Mouse (Mus musculus) activated CD4-positive, CD25-positive, alpha-beta regulatory T cell (primary cell): ENCODE results near the gene Gm17332. TPM values are rescaled to one million over a fixed set of nuclear protein-coding genes. Genes with fewer than 3 reads are reported as not detected.

Source experiments
- polyA plus RNA-seq, 2 experiments: library from polyadenylated mRNA; unstranded; fragments of 100-300 nt; shearing (Covaris generic); gene quantifications; one replicate each; pipeline ENCODE4 v1.2.1; 2017

The Gm17332 gene
- polyA plus RNA-seq = not detected

GRCm38 (mm10) chr11:31182362-31182761, at the start of gene Gm17332:
Gm17332 (minus strand) TSS chr11:31182462.

Other genes with a start within 250 kb of the Gm17332 start
- 10 to 100 TPM; 13.5 to 13.8 TPM for gene Erlec1, start 228.1 kb downstream of the Gm17332 start, polyA plus RNA-seq
- 1 to 10 TPM; 5.2 to 6.7 TPM for gene Chac2, start 196.1 kb downstream of the Gm17332 start, polyA plus RNA-seq
- 1 to 10 TPM in 1 of 2 experiments, under 1 TPM in 1; 0.62 to 3.3 TPM for gene Stc2, start 187.6 kb upstream of the Gm17332 start, polyA plus RNA-seq